Mouse (Mus musculus): ENCODE results near the gene Ccnb1ip1.

DNA sequence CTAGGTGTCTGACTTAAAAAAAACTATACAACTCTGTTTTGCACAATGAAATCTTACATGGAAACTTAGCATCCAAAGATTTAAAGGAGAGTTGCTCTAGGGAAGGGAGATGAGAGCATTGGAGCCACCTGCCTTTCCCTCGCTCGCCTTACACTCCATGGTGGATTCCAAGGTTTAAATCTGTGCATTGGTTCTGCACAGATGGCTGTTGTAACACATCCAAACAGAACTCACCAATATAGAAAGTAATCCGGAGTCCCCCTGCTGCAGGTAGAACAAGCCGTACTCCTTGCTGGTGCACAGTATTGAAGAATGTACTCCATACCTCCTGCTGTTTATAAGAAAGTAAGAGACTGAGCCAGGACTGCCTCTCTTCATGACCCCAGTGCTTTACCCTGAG lies 19.0 kb upstream of the Ccnb1ip1 start:
- no peak for TF ChIP-seq CTCF (IDR thresholded peaks at IDR 0.05; ENCODE audit: borderline replicate concordance, insufficient read depth, low read depth, low read length)
- TF ChIP-seq POLR2A (IDR thresholded peaks at IDR 0.05; ENCODE audit: borderline replicate concordance, insufficient read depth, low read length), result no peak

Measured in cerebellum, adult 2 months (tissue).